Mouse (Mus musculus) intestine, embryonic 15.5 days (tissue): ENCODE data around the gene Col25a1. TPM values are rescaled to one million over a fixed set of nuclear protein-coding genes. Genes with fewer than 3 reads are reported as not detected.

Source experiments
- ATAC-seq: fragments of 200-750 bp; cut with Nextera tagmentation; 2 replicates; pipeline ENCODE4 v1.8.0; 2017; ENCODE audit warnings: moderate TSS enrichment, moderate library complexity
- H3K27ac ChIP-seq: fragments of 300-500 bp; sonication (generic); 2 replicates; pipeline ENCODE4 v1.5.1; 2015; ENCODE audit warnings: mild to moderate bottlenecking, inconsistent platforms
- H3K27me3 ChIP-seq: fragments of 300-500 bp; sonication (generic); replicated peaks from 2 replicates; pipeline ENCODE4 v1.6.1; 2015; ENCODE audit warnings: inconsistent platforms
- H3K36me3 ChIP-seq: fragments of 300-500 bp; sonication (generic); 2 replicates; pipeline ENCODE4 v1.6.1; 2015; ENCODE audit warnings: inconsistent platforms
- H3K4me1 ChIP-seq: fragments of 300-500 bp; sonication (generic); replicated peaks from 2 replicates; pipeline ENCODE4 v1.6.1; 2015; ENCODE audit warnings: inconsistent platforms
- H3K4me2 ChIP-seq: fragments of 300-500 bp; sonication (generic); replicated peaks from 2 replicates; pipeline ENCODE4 v1.6.1; 2015; ENCODE audit warnings: mild to moderate bottlenecking, inconsistent platforms
- H3K4me3 ChIP-seq: fragments of 300-500 bp; sonication (generic); replicated peaks from 2 replicates; pipeline ENCODE4 v1.5.1; 2015; ENCODE audit warnings: inconsistent platforms
- H3K9ac ChIP-seq: fragments of 300-500 bp; sonication (generic); 2 replicates; pipeline ENCODE4 v1.6.1; 2015; ENCODE audit warnings: inconsistent platforms
- H3K9me3 ChIP-seq: fragments of 300-500 bp; sonication (generic); 2 replicates; pipeline ENCODE4 v1.6.1; 2016; ENCODE audit warnings: inconsistent platforms
- WGBS: fragments of 180-500 bp; shearing (Covaris S2); methylation state at CpG from one replicate; pipeline ENCODE4 v1.1.7; 2015; 5-methylcytosine and 5-hydroxymethylcytosine counted together
- polyA plus RNA-seq: library from polyadenylated mRNA; unstranded; fragments of >200 nt; fragmentation: Nextera tagmentation; extraction: Ambion mirVana; gene quantifications from 2 replicates; pipeline ENCODE4 v1.2.1, GENCODE M21; 2015

Col25a1 gene
- polyA plus RNA-seq, 1 experiment from 2014 or later, result 1.9 TPM

DNA sequence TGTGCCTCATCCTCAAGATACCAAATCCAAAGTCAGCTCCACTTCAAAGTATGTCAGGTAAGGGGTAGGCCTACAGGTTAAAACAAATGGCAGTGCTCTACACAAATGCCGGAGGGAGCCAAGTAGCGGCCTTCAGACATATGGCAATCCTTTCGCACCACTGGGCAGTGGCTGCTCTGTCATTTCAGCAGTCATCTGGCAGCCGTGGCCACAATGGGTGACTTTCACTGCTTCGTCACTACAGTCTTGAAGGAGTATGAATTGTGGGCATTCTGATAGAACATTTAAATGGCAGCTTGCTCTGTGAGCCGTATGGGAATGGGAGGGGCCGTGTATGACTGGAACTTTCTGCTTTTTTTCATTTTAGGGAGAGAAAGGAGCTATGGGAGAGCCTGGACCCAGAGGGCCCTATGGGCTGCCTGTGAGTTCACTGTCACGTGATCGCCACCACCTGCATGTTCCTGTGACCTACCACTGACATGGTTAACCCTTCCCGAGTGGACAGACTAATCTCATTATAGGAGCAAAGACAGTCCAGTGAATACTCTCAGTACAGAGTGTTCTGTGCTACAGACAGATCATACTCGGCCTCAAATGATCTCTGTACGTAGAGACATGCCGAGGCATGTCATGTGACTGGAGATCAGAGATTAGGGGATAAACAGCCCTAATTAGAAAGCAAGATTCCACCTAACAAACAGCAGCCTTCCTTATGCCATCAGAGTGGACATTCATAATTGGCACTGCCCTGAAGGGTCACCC lies 451.8 kb downstream of the Col25a1 start:
- 86% methylated on average over 13 of the region's 13 CpGs for WGBS
- Histone ChIP-seq H3K4me1 (no peaks in the 10 kb centered on the region), H3K4me2 (no peak overlapping the region), H3K36me3 (no peaks in the 10 kb centered on the region), H3K9me3 (no peaks in the 10 kb centered on the region), H3K4me3 (no peak overlapping the region), H3K27me3 (no peaks in the 10 kb centered on the region), H3K27ac (no peak overlapping the region), H3K9ac (no peak overlapping the region)
- no peak for ATAC-seq

DNA sequence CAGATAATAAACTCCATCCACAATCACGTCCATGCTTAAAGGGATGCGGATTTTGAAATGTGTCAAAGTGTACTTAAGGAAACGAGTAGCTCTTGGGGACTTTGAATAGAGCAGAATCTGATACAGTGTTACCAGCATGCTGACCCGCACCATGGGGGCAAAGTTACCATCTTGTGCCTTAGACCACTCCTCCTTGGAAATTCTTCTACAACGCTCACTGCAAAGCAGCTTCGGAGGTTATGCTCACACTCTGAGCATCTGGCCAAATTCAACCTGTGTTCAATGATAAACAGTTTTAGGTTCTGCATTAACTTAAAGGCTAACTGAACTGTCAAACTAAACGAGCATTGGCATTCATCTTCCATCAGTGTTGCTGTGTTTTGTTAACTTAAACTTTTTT lies 452.7 kb downstream of the Col25a1 start:
- no peak for ATAC-seq
- H3K4me2 ChIP-seq, result no peak overlapping the region
- H3K4me3 ChIP-seq, result no peak overlapping the region
- H3K4me1 ChIP-seq, result no peaks in the 10 kb centered on the region
- H3K36me3 ChIP-seq, result no peaks in the 10 kb centered on the region
- 65% methylated on average over 7 of the region's 7 CpGs for WGBS
- H3K9ac ChIP-seq, result no peak overlapping the region
- no peak overlapping the region for H3K27ac ChIP-seq
- no peaks in the 10 kb centered on the region for H3K9me3 ChIP-seq
- no peaks in the 10 kb centered on the region for H3K27me3 ChIP-seq

- Histone ChIP-seq H3K36me3 (no peaks in the 10 kb centered on the region), H3K27ac (no peak overlapping the region), H3K4me3 (no peak overlapping the region), H3K27me3 (no peaks in the 10 kb centered on the region), H3K9ac (no peak overlapping the region), H3K4me2 (no peak overlapping the region), H3K4me1 (no peaks in the 10 kb centered on the region), H3K9me3 (no peaks in the 10 kb centered on the region)
- WGBS, result 74% methylated on average over 8 of the region's 8 CpGs
- no peak for ATAC-seq
Measured at GRCm38 (mm10) chr3:130595050-130595449, 463.7 kb downstream of the Col25a1 start.

GRCm38 (mm10) chr3:130601491-130601890 lies 470.2 kb downstream of the Col25a1 start:
- no peak for ATAC-seq
- Histone ChIP-seq H3K27ac (no peak overlapping the region), H3K4me1 (no peaks in the 10 kb centered on the region), H3K9ac (no peak overlapping the region), H3K36me3 (no peaks in the 10 kb centered on the region), H3K4me3 (no peak overlapping the region), H3K4me2 (no peak overlapping the region), H3K27me3 (no peaks in the 10 kb centered on the region), H3K9me3 (no peaks in the 10 kb centered on the region)
- WGBS, result 76% methylated on average over 10 of the region's 10 CpGs

DNA sequence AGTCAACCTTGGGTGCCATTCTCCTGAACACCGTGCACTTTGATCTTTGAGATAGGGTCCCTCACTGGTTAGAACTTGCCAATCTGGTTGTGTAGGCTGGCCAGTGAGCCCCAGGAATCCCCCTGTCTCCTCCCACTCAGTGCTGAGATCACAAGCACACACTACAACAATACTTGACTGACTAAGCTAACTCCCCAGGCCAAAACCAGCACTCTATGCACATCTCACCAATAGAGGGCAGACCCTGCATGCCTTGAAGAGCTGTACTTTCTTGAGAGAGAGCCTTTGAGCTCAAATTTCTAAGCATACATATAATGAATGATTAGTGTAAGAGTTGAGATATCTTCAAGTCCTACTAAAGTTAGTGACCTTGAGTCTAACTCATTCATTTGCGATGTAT lies 476.6 kb downstream of the Col25a1 start:
- Histone ChIP-seq H3K9ac (no peak overlapping the region), H3K4me3 (no peak overlapping the region), H3K27ac (no peak overlapping the region), H3K9me3 (no peaks in the 10 kb centered on the region), H3K4me1 (no peaks in the 10 kb centered on the region), H3K27me3 (no peaks in the 10 kb centered on the region), H3K4me2 (no peak overlapping the region), H3K36me3 (no peaks in the 10 kb centered on the region)
- no peak for ATAC-seq
- WGBS, result 73% methylated on average over 2 of the region's 2 CpGs

- Histone ChIP-seq H3K4me3 (no peak overlapping the region), H3K9me3 (no peaks in the 10 kb centered on the region), H3K4me1 (peaks cover 6% of the 10 kb centered on the region; the same call in 1 of the 2 replicates), H3K9ac (no peak overlapping the region), H3K4me2 (no peak overlapping the region), H3K27me3 (no peaks in the 10 kb centered on the region), H3K27ac (no peak overlapping the region), H3K36me3 (no peaks in the 10 kb centered on the region)
- 71% methylated on average over 9 of the region's 9 CpGs for WGBS
- ATAC-seq, result no peak
Measured at GRCm38 (mm10) chr3:130614444-130614843, 483.1 kb downstream of the Col25a1 start.

- Histone ChIP-seq H3K27me3 (no peaks in the 10 kb centered on the region), H3K36me3 (no peaks in the 10 kb centered on the region), H3K4me1 (peaks cover 6% of the 10 kb centered on the region; the same call in 1 of the 2 replicates), H3K4me3 (no peak overlapping the region), H3K9me3 (no peaks in the 10 kb centered on the region), H3K27ac (no peak overlapping the region), H3K9ac (no peak overlapping the region), H3K4me2 (no peak overlapping the region)
- no peak for ATAC-seq
- WGBS, result 61% methylated on average over 8 of the region's 8 CpGs
Measured at GRCm38 (mm10) chr3:130615625-130616024, 484.3 kb downstream of the Col25a1 start.

DNA sequence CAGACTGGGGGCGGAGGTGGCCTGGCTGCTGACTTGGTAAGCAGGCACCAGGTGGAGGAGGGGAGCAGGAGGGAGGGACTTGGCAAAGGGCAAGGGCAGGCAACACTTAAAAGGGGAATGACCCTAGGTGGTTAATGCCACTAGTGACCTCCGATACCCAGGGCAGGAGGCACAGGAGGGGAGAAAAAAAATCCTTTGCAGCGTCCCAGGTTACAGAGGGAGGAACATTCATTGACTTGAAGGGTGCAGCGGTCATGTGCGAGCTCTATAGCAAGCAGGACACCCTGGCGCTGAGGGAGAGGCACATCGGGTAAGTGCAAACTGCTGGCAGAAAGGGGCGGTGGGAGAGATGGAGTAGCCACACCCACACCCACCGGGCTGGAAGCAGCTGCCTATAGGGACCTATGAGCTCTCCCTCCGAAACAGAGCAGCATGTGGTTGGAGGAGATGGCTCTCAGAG lies 486.2 kb downstream of the Col25a1 start, which contains the start of gene Etnppl:
TSS of gene Etnppl (plus strand) at position 10 of the 460 bp plus-strand sequence.
- H3K9me3 ChIP-seq, result no peaks in the 10 kb centered on the region
- no peak within 1 kb of the TSS for H3K27ac ChIP-seq
- 0 out of 2 replicates have a peak within 1 kb of the TSS, but pooled peaks have one; percentile 2 for H3K4me3 ChIP-seq
- H3K4me2 ChIP-seq, result peak within 1 kb of the TSS; percentile 52
- peak; percentile 49 for ATAC-seq
- no peaks in the 10 kb centered on the region for H3K27me3 ChIP-seq
- no peak within 1 kb of the TSS for H3K9ac ChIP-seq
- peaks cover 6% of the 10 kb centered on the region; the same call in 1 of the 2 replicates for H3K4me1 ChIP-seq
- no peaks in the 10 kb centered on the region for H3K36me3 ChIP-seq
- 2% methylated on average over 10 of the region's 10 CpGs for WGBS

DNA sequence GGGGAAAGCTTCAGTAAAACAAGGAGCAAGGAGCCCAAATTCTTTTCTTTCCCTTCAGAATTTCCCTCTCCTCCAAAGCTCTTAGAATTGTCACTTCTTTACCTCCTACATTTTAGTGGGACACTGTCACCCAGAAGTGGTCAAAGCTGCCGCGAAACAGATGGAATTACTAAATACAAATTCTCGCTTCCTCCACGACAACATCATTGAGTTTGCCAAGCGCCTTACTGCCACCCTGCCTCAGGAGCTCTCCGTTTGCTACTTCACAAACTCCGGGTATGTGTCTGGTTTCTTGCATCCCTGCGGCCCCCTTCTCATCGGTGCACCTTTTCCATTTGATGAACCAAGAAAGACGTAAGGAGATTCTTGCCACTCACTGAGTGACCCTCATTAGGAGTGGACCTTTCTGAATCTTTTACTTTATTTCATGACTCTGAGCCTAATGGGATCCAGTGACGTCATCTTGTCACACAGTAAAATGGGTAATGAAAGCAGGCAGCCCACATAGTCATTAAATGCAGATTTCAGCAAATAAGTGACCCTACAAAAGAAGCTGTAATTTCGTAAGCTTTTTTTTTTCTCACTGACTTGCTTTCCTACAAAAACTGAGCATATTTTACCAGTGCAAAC lies 489.3 kb downstream of the Col25a1 start:
- no peak overlapping the region for H3K4me3 ChIP-seq
- no peaks in the 10 kb centered on the region for H3K9me3 ChIP-seq
- no peaks in the 10 kb centered on the region for H3K27me3 ChIP-seq
- ATAC-seq, result no peak
- no peak overlapping the region for H3K9ac ChIP-seq
- no peaks in the 10 kb centered on the region for H3K36me3 ChIP-seq
- 71% methylated on average over 12 of the region's 12 CpGs for WGBS
- peaks cover 6% of the 10 kb centered on the region; the same call in 1 of the 2 replicates for H3K4me1 ChIP-seq
- H3K4me2 ChIP-seq, result no peak overlapping the region
- no peak overlapping the region for H3K27ac ChIP-seq

DNA sequence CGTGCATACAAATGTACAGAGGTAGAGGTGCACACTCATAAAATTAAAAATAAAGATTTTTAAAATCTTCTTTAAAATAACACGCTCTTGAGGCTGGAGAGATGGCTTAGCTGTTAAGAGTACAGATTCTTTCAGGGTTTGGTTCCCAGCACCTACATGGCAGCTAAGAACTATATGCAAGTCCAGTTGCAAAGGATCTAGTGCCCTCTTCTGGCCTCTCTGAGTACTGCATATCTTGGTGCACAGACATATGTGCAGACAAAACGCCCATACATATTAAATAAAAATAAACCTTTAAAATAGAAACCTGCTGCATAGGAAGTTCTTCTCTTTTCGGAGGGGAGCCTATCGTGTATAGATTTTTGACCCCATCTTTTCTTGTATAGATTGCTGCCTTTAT lies 497.1 kb downstream of the Col25a1 start:
- WGBS, result 90% methylated on average over 5 of the region's 5 CpGs
- Histone ChIP-seq H3K36me3 (no peaks in the 10 kb centered on the region), H3K4me1 (no peaks in the 10 kb centered on the region), H3K9ac (no peak overlapping the region), H3K27me3 (no peaks in the 10 kb centered on the region), H3K9me3 (no peaks in the 10 kb centered on the region), H3K4me3 (no peak overlapping the region), H3K4me2 (no peak overlapping the region), H3K27ac (no peak overlapping the region)
- ATAC-seq, result no peak

GRCm38 (mm10) chr3:130633859-130634258 lies 502.6 kb downstream of the Col25a1 start:
- Histone ChIP-seq H3K4me2 (no peak overlapping the region), H3K4me1 (no peaks in the 10 kb centered on the region), H3K9me3 (no peaks in the 10 kb centered on the region), H3K4me3 (no peak overlapping the region), H3K36me3 (no peaks in the 10 kb centered on the region), H3K9ac (no peak overlapping the region), H3K27ac (no peak overlapping the region), H3K27me3 (no peaks in the 10 kb centered on the region)
- 63% methylated on average over 5 of the region's 5 CpGs for WGBS
- ATAC-seq, result no peak

GRCm38 (mm10) chr3:130646110-130646810 lies 515.0 kb downstream of the Col25a1 start:
- 77% methylated on average over 11 of the region's 11 CpGs for WGBS

More at GRCm38 (mm10) chr3:130646110-130646810, 515.0 kb downstream of the Col25a1 start:
- no peaks in the 10 kb centered on the region for H3K27me3 ChIP-seq
- no peak overlapping the region for H3K4me3 ChIP-seq
- H3K4me2 ChIP-seq, result no peak overlapping the region
- H3K27ac ChIP-seq, result no peak overlapping the region
- no peak for ATAC-seq
- no peaks in the 10 kb centered on the region for H3K36me3 ChIP-seq
- H3K9ac ChIP-seq, result no peak overlapping the region
- H3K9me3 ChIP-seq, result no peaks in the 10 kb centered on the region
- no peaks in the 10 kb centered on the region for H3K4me1 ChIP-seq
